Comparison of ENCODE assay signal across 16 mouse cellular contexts in the genomic region with DNA sequence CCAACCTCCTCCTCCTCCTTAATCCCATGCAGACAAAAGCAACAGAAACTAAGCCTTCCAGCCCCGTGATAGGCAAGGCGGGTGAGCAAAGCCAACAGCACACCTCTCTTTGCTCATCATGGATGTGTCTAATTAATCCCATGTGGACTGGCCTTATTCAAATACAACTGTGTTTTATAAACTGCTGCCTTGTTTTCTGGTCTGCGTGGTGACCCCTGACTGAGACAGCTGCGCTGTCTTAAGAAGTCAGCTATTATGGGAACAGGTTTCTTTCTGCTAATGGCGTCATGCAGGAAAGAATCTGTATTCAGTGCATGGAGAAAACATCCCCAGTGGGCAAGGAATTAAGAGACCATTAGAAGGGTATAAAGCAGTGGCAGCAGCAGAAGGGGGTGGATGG.
DNase-seq lines count a peak whose midpoint lies in the region; ATAC-seq and TF ChIP-seq lines count a peak whose summit lies in the region.
"Had no signal": no experiment of that assay in that cellular context is flagged by ENCODE, and none has a peak within 500 bp of the region (broad histone marks: within the 10 kb centered on the region; RNA-seq: fewer than 3 reads in every experiment).

No protein-coding gene starts in this region.

- peak; percentile 21 for DNase-seq in embryo, embryonic 10.5 days (ENCODE audit: low spot score)
- DNase-seq in embryonic facial prominence, embryonic 11.5 days (ENCODE audit: low spot score), result peak; percentile 33
- no peak for DNase-seq in frontal cortex, postnatal 36 days (ENCODE audit: low spot score in 2 of 2)
- no peak for DNase-seq in heart, postnatal 4 days
- no peak for DNase-seq in left cerebral cortex, adult 2 months (ENCODE audit: extremely low spot score in 1 of 2, low spot score in 2 of 2)
- DNase-seq: adrenal gland, postnatal 10 days; cerebellum, adult 11-12 months; gastrocnemius, postnatal 10 days; lung, adult 2 months had no signal

- TF ChIP-seq CTCF in left cerebral cortex, adult 2 months (IDR thresholded peaks at IDR 0.05), result no peak

- H3K4me3 ChIP-seq in embryonic facial prominence, embryonic 11.5 days (ENCODE audit: low read depth, low read length), result no peak overlapping the region
- H3K4me3 ChIP-seq in hindbrain, embryonic 15.5 days, result no peak overlapping the region
- no peak overlapping the region for H3K4me3 ChIP-seq in midbrain, embryonic 16.5 days (ENCODE audit: low read depth, low read length)
- no peak overlapping the region for H3K4me3 ChIP-seq in left cerebral cortex, adult 2 months
- H3K4me3 ChIP-seq: embryonic facial prominence, embryonic 13.5 days; megakaryocyte, embryonic 14.5 days had no signal

- WGBS in embryonic facial prominence, embryonic 11.5 days, result 20% methylated on average over 5 of the region's 5 CpGs
- WGBS in hindbrain, embryonic 15.5 days, result 16% methylated on average over 5 of the region's 5 CpGs
- 5% methylated on average over 5 of the region's 5 CpGs for WGBS in midbrain, embryonic 16.5 days

- no peak overlapping the region for H3K27ac ChIP-seq in embryonic facial prominence, embryonic 11.5 days (replicated peaks; ENCODE audit: low read depth, low read length)
- peak overlapping the region; percentile 31; the same call in 1 of the 2 replicates for H3K27ac ChIP-seq in hindbrain, embryonic 15.5 days (replicated peaks)
- 0 out of 2 replicates have a peak overlapping the region, but pooled peaks have one; percentile 23 for H3K27ac ChIP-seq in midbrain, embryonic 16.5 days (ENCODE audit: low read length)
- no peak overlapping the region for H3K27ac ChIP-seq in left cerebral cortex, adult 2 months
- H3K27ac ChIP-seq: embryonic facial prominence, embryonic 13.5 days; stomach, postnatal 0 days had no signal

- no peaks in the 10 kb centered on the region for H3K9me3 ChIP-seq in embryonic facial prominence, embryonic 11.5 days (replicated peaks; ENCODE audit: control insufficient read depth, low read length)
- H3K9me3 ChIP-seq in hindbrain, embryonic 15.5 days, result no peaks in the 10 kb centered on the region
- no peaks in the 10 kb centered on the region for H3K9me3 ChIP-seq in midbrain, embryonic 16.5 days (replicated peaks; ENCODE audit: control insufficient read depth, low read length, poor library complexity, severe bottlenecking)

- intact Hi-C loops in left cerebral cortex, adult 2 months (cut with DNase I), result no loop called here

- H3K27me3 ChIP-seq in embryonic facial prominence, embryonic 11.5 days (ENCODE audit: control insufficient read depth, insufficient read depth, low read length), result no peaks in the 10 kb centered on the region
- H3K27me3 ChIP-seq in hindbrain, embryonic 15.5 days, result no peaks in the 10 kb centered on the region
- H3K27me3 ChIP-seq in midbrain, embryonic 16.5 days (ENCODE audit: control insufficient read depth, insufficient read depth, low read depth, low read length), result no peaks in the 10 kb centered on the region
- H3K27me3 ChIP-seq: embryonic facial prominence, embryonic 13.5 days; megakaryocyte, embryonic 14.5 days had no signal

- H3K4me2 ChIP-seq in embryonic facial prominence, embryonic 11.5 days (ENCODE audit: low read depth, low read length), result no peak overlapping the region
- H3K4me2 ChIP-seq in hindbrain, embryonic 15.5 days, result peak overlapping the region; percentile 33
- peak overlapping the region; percentile 32 for H3K4me2 ChIP-seq in midbrain, embryonic 16.5 days (ENCODE audit: low read length)
- H3K4me2 ChIP-seq: embryonic facial prominence, embryonic 13.5 days; heart, embryonic 11.5 days had no signal

- no peak; the same call in 1 of the 2 replicates for ATAC-seq in embryonic facial prominence, embryonic 11.5 days (replicated peaks; ENCODE audit: insufficient number of reproducible peaks, low FRiP score, low TSS enrichment, low read depth)
- ATAC-seq in hindbrain, embryonic 15.5 days (ENCODE audit: low FRiP score, low read depth), result peak; percentile 77
- ATAC-seq in midbrain, embryonic 16.5 days, result peak; percentile 85
- ATAC-seq: intestine, postnatal 0 days had no signal

- H3K9ac ChIP-seq in embryonic facial prominence, embryonic 11.5 days (replicated peaks; ENCODE audit: low read length), result no peak overlapping the region
- H3K9ac ChIP-seq in hindbrain, embryonic 15.5 days, result no peak overlapping the region
- no peak overlapping the region; the same call in 1 of the 2 replicates for H3K9ac ChIP-seq in midbrain, embryonic 16.5 days (ENCODE audit: low read depth, low read length)
- H3K9ac ChIP-seq: embryonic facial prominence, embryonic 13.5 days had no signal

- no peaks in the 10 kb centered on the region for H3K36me3 ChIP-seq in embryonic facial prominence, embryonic 11.5 days (replicated peaks; ENCODE audit: control insufficient read depth, insufficient read depth, low read depth, low read length)
- H3K36me3 ChIP-seq in hindbrain, embryonic 15.5 days, result no peaks in the 10 kb centered on the region
- no peaks in the 10 kb centered on the region for H3K36me3 ChIP-seq in midbrain, embryonic 16.5 days (ENCODE audit: control insufficient read depth, insufficient read depth, low read length)
- H3K36me3 ChIP-seq: embryonic facial prominence, embryonic 13.5 days had no signal

- H3K4me1 ChIP-seq in embryonic facial prominence, embryonic 11.5 days (ENCODE audit: control insufficient read depth, insufficient read depth, low read length), result no peaks in the 10 kb centered on the region
- H3K4me1 ChIP-seq in hindbrain, embryonic 15.5 days (replicated peaks), result peaks cover 5% of the 10 kb centered on the region
- H3K4me1 ChIP-seq in midbrain, embryonic 16.5 days (ENCODE audit: control insufficient read depth, insufficient read depth, low read length), result peaks cover 7% of the 10 kb centered on the region; the same call in 1 of the 2 replicates
- H3K4me1 ChIP-seq: megakaryocyte, embryonic 14.5 days had no signal

Comparison
In these comparisons a context has a peak if more than half of its experiments do, and no peak if none do; other contexts are left out.
1. DNase-seq: peak in embryo, embryonic 10.5 days (single experiment) and embryonic facial prominence, embryonic 11.5 days (single experiment); none in frontal cortex, postnatal 36 days (0 of 2), heart, postnatal 4 days (single experiment) and left cerebral cortex, adult 2 months (0 of 2).
2. H3K27ac ChIP-seq: peak in hindbrain, embryonic 15.5 days (single experiment) and midbrain, embryonic 16.5 days (single experiment); none in embryonic facial prominence, embryonic 11.5 days (single experiment) and left cerebral cortex, adult 2 months (single experiment).